Mouse (Mus musculus): Measurements from ENCODE around the gene Olfr1442. TPM values are rescaled to one million over a fixed set of nuclear protein-coding genes. Genes with fewer than 3 reads are reported as not detected.
"Not testable (repeated sequence)": the region's sequence is repeated elsewhere in the genome, so short reads cannot be mapped to it uniquely, and the experiment has no call there.

The Olfr1442 gene
- polyA plus RNA-seq (2014; fragmentation: Nextera tagmentation; extraction: Ambion mirVana) = not detected in 2 replicates

DNA sequence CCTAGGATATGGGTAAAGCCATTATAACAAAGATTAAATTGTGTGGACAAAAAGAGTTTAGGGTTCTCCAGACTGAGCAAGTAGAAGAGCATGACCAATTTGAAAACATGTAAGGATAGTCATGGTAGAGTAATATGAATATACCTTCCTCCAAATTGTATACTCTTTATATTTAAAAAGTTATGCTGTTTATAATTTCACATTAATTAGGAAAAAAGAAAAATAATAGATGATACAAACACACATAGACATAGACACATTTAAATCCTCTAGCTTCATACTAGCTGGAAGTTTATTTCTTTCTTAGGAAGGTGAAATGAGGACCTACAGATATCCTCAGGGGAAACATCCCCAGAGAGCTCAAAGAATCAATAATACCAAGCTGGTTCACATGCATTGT is at the start of gene Olfr1442:
Olfr1442 (plus strand) TSS at position 301 of the 400 bp plus-strand sequence.
- H3K27me3 ChIP-seq (ENCODE audit: control insufficient read depth, insufficient read depth, low read length) = no peaks in the 10 kb centered on the region
- no peaks in the 10 kb centered on the region for H3K4me1 ChIP-seq (replicated peaks; ENCODE audit: control insufficient read depth, insufficient read depth, low read length)
- no peak within 1 kb of the TSS for H3K4me2 ChIP-seq (replicated peaks)
- no peaks in the 10 kb centered on the region for H3K9me3 ChIP-seq (ENCODE audit: control insufficient read depth, low read length)
- no peak within 1 kb of the TSS for H3K4me3 ChIP-seq (replicated peaks; ENCODE audit: low read length)
- no peak for DNase-seq (ENCODE audit: low spot score)
- no peak within 1 kb of the TSS for H3K27ac ChIP-seq
- no peaks in the 10 kb centered on the region for H3K36me3 ChIP-seq (replicated peaks; ENCODE audit: control insufficient read depth, insufficient read depth)
- no peak within 1 kb of the TSS for H3K9ac ChIP-seq
- no peak for ATAC-seq (ENCODE audit: low FRiP score)

DNA sequence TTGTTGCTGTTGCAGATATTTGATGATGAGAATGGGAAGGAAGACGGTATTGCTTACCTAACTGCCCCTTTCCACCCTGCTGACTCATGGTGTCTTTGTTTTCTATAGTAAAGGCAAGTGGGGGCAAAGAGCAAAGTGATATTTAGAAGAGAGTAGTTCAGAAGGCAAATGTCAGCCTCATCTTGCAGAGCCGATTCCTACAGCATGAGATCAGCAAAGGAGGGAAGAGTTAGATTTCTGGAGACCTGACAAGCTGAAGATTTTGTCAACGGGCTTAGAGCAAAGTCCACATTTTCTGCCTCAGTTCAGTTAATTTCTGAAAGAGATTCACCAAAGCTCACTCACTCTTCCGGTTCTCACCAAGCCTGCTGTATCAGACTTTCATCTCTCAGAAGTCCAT is 37.1 kb upstream of the Olfr1442 start, which contains the start of gene Glyat:
Glyat (plus strand) TSS at position 133 of the 400 bp plus-strand sequence.
- 88% methylated on average over 4 of the region's 4 CpGs for WGBS

GRCm38 (mm10) chr19:12634259-12634658 is 36.0 kb upstream of the Olfr1442 start:
- no peaks in the 10 kb centered on the region for H3K27me3 ChIP-seq (ENCODE audit: control insufficient read depth, insufficient read depth, low read length)
- no peak overlapping the region for H3K4me3 ChIP-seq (replicated peaks; ENCODE audit: low read length)
- DNase-seq (ENCODE audit: low spot score) = no peak
- ATAC-seq (ENCODE audit: low FRiP score) = no peak
- no peak overlapping the region for H3K9ac ChIP-seq
- H3K9me3 ChIP-seq (ENCODE audit: control insufficient read depth, low read length) = no peaks in the 10 kb centered on the region
- H3K4me2 ChIP-seq (replicated peaks) = no peak overlapping the region
- no peak overlapping the region for H3K27ac ChIP-seq
- H3K4me1 ChIP-seq (replicated peaks; ENCODE audit: control insufficient read depth, insufficient read depth, low read length) = no peaks in the 10 kb centered on the region
- 89% methylated on average over 3 of the region's 3 CpGs for WGBS
- H3K36me3 ChIP-seq (replicated peaks; ENCODE audit: control insufficient read depth, insufficient read depth) = no peaks in the 10 kb centered on the region

More for the DNA sequence above, 37.1 kb upstream of the Olfr1442 start, which contains the start of gene Glyat:
- Histone ChIP-seq H3K36me3 (replicated peaks; ENCODE audit: control insufficient read depth, insufficient read depth) (no peaks in the 10 kb centered on the region), H3K4me3 (replicated peaks; ENCODE audit: low read length) (no peak within 1 kb of the TSS), H3K27me3 (ENCODE audit: control insufficient read depth, insufficient read depth, low read length) (no peaks in the 10 kb centered on the region), H3K9me3 (ENCODE audit: control insufficient read depth, low read length) (no peaks in the 10 kb centered on the region), H3K27ac (no peak within 1 kb of the TSS), H3K4me2 (replicated peaks) (no peak within 1 kb of the TSS), H3K4me1 (replicated peaks; ENCODE audit: control insufficient read depth, insufficient read depth, low read length) (no peaks in the 10 kb centered on the region), H3K9ac (no peak within 1 kb of the TSS)
- ATAC-seq (ENCODE audit: low FRiP score) (no peak), DNase-seq (ENCODE audit: low spot score) (no peak)

DNA sequence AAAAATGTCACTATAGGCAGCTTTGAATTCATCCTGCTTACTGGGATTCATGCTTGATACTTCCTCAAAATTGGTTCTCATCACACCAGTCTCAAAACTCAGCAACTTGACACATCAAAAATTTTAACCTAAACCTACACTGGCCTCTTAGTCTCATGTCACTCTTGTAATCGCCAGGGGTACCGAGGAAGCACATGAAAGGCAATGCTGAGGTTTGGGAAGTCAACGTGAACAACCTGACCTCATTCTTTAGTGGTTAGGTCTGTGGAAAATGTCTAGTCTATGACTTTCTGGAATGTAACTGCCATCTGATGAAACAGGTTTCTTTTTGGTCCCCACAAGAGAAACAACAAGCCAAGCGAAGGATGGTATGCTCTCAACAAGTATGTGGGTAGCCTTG is 35.3 kb upstream of the Olfr1442 start:
- H3K9me3 ChIP-seq (ENCODE audit: control insufficient read depth, low read length) = no peaks in the 10 kb centered on the region
- no peak for ATAC-seq (ENCODE audit: low FRiP score)
- H3K36me3 ChIP-seq (replicated peaks; ENCODE audit: control insufficient read depth, insufficient read depth) = no peaks in the 10 kb centered on the region
- H3K27me3 ChIP-seq (ENCODE audit: control insufficient read depth, insufficient read depth, low read length) = no peaks in the 10 kb centered on the region
- H3K9ac ChIP-seq = no peak overlapping the region
- H3K4me3 ChIP-seq (replicated peaks; ENCODE audit: low read length) = no peak overlapping the region
- H3K27ac ChIP-seq = no peak overlapping the region
- no peaks in the 10 kb centered on the region for H3K4me1 ChIP-seq (replicated peaks; ENCODE audit: control insufficient read depth, insufficient read depth, low read length)
- no peak for DNase-seq (ENCODE audit: low spot score)
- WGBS = 93% methylated on average over 4 of the region's 4 CpGs
- no peak overlapping the region for H3K4me2 ChIP-seq (replicated peaks)

- Histone ChIP-seq H3K27ac (no peak overlapping the region), H3K27me3 (ENCODE audit: control insufficient read depth, insufficient read depth, low read length) (no peaks in the 10 kb centered on the region), H3K36me3 (replicated peaks; ENCODE audit: control insufficient read depth, insufficient read depth) (no peaks in the 10 kb centered on the region), H3K9ac (no peak overlapping the region), H3K4me3 (replicated peaks; ENCODE audit: low read length) (no peak overlapping the region), H3K4me2 (replicated peaks) (no peak overlapping the region), H3K9me3 (ENCODE audit: control insufficient read depth, low read length) (no peaks in the 10 kb centered on the region), H3K4me1 (replicated peaks; ENCODE audit: control insufficient read depth, insufficient read depth, low read length) (no peaks in the 10 kb centered on the region)
- DNase-seq (ENCODE audit: low spot score) (no peak), ATAC-seq (ENCODE audit: low FRiP score) (no peak)
- 74% methylated on average over 3 of the region's 3 CpGs for WGBS
Observed at GRCm38 (mm10) chr19:12636863-12637262, 33.4 kb upstream of the Olfr1442 start.

DNA sequence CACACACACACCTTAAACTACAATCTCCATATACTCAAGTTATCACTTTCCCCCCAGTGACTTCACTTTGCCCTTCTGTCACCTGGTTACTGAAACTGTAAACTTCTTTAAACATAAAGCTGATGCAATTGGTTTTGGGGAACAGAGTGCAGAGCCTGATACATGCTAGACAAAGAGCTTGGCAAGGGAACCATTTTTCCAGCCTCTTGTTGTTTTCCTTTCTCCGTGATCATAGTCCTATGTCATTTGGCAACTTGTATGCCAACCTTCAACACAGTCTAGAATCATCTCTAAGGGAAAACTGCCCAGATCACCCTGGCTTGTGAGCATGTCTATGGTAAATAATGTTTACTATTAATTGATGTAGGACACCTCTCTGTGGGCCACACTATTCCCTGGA is 32.2 kb upstream of the Olfr1442 start:
- Histone ChIP-seq H3K4me3 (replicated peaks; ENCODE audit: low read length) (no peak overlapping the region), H3K27me3 (ENCODE audit: control insufficient read depth, insufficient read depth, low read length) (no peaks in the 10 kb centered on the region), H3K4me1 (replicated peaks; ENCODE audit: control insufficient read depth, insufficient read depth, low read length) (no peaks in the 10 kb centered on the region), H3K36me3 (replicated peaks; ENCODE audit: control insufficient read depth, insufficient read depth) (no peaks in the 10 kb centered on the region), H3K27ac (no peak overlapping the region), H3K9me3 (ENCODE audit: control insufficient read depth, low read length) (no peaks in the 10 kb centered on the region), H3K4me2 (replicated peaks) (no peak overlapping the region), H3K9ac (no peak overlapping the region)
- ATAC-seq (ENCODE audit: low FRiP score) (no peak), DNase-seq (ENCODE audit: low spot score) (no peak)
- WGBS = 90% methylated on average over 1 of the region's 1 CpGs

DNA sequence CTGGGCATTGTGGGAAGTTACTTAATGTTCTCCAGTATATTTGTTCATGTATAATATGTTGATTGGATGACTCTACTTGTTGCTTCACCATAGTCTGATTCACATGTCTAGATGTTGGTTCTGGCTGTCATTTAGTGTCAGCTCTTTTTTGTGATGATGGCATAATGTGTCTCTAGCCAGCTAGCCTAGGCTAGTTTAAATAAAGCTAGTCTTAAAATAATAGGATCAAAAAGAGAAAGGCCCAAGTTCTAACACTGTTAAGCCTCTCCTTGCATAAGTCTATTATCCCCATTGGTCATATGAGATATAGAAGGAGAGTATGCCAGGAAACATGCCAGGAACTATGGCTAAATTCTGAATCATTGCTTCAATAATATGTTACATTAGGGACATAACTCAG is 20.7 kb upstream of the Olfr1442 start:
- ATAC-seq (ENCODE audit: low FRiP score) = no peak

DNA sequence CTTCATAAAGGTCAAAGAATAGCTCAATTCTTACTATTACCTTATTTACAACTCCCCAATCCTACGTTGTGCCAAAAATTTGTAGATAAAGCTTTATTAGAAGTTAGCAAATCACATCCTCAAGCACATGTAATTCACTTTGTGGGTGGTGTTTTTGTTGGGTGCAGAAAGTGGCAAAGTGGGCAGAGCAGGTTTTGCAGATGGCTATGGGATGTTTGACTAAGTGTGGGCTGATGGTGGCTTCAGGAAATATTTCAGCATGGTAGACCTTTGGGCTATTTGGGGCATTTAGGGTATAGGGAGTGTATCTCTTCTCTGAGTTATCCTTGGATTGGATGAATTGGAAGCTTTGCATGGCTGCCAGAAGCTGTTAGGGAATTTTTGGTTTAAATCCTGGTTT is 4.1 kb upstream of the Olfr1442 start:
- Histone ChIP-seq H3K27ac (no peak overlapping the region), H3K36me3 (replicated peaks; ENCODE audit: control insufficient read depth, insufficient read depth) (no peaks in the 10 kb centered on the region), H3K27me3 (ENCODE audit: control insufficient read depth, insufficient read depth, low read length) (no peaks in the 10 kb centered on the region), H3K9me3 (ENCODE audit: control insufficient read depth, low read length) (peaks cover 12% of the 10 kb centered on the region; the same call in 1 of the 2 replicates), H3K9ac (no peak overlapping the region), H3K4me3 (replicated peaks; ENCODE audit: low read length) (no peak overlapping the region), H3K4me1 (replicated peaks; ENCODE audit: control insufficient read depth, insufficient read depth, low read length) (no peaks in the 10 kb centered on the region), H3K4me2 (replicated peaks) (no peak overlapping the region)
- 84% methylated on average over 1 of the region's 1 CpGs for WGBS
- ATAC-seq (ENCODE audit: low FRiP score) (no peak), DNase-seq (ENCODE audit: low spot score) (no peak)

More for the DNA sequence above, 20.7 kb upstream of the Olfr1442 start:
- H3K9ac ChIP-seq = no peak overlapping the region
- DNase-seq (ENCODE audit: low spot score) = no peak
- H3K9me3 ChIP-seq (ENCODE audit: control insufficient read depth, low read length) = no peaks in the 10 kb centered on the region
- no peaks in the 10 kb centered on the region for H3K4me1 ChIP-seq (replicated peaks; ENCODE audit: control insufficient read depth, insufficient read depth, low read length)
- H3K4me3 ChIP-seq (replicated peaks; ENCODE audit: low read length) = no peak overlapping the region
- no peak overlapping the region for H3K4me2 ChIP-seq (replicated peaks)
- H3K36me3 ChIP-seq (replicated peaks; ENCODE audit: control insufficient read depth, insufficient read depth) = no peaks in the 10 kb centered on the region
- no peaks in the 10 kb centered on the region for H3K27me3 ChIP-seq (ENCODE audit: control insufficient read depth, insufficient read depth, low read length)
- no peak overlapping the region for H3K27ac ChIP-seq

DNA sequence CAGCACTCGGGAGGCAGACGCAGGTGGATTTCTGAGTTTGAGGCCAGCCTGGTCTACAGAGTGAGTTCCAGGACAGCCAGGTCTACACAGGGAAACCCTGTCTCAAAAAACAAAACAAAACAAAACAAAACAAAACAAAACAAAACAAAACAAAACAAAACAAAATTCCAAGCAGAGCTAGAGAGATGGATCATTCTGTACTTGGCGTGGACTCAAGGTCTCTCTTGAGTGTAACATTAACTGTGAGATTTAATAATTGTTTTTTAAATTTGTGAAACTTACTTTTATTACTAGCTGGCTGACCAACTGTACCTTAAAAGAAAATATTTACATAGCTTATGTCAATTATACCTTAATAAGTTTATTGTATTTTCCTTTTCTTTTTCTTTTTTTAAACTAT is 1.6 kb upstream of the Olfr1442 start:
- not testable (repeated sequence) for H3K9me3 ChIP-seq (ENCODE audit: control insufficient read depth, low read length); H3K36me3 ChIP-seq (replicated peaks; ENCODE audit: control insufficient read depth, insufficient read depth); H3K4me2 ChIP-seq (replicated peaks); H3K27ac ChIP-seq; H3K9ac ChIP-seq; H3K4me1 ChIP-seq (replicated peaks; ENCODE audit: control insufficient read depth, insufficient read depth, low read length); DNase-seq (ENCODE audit: low spot score); ATAC-seq (ENCODE audit: low FRiP score); H3K4me3 ChIP-seq (replicated peaks; ENCODE audit: low read length); H3K27me3 ChIP-seq (ENCODE audit: control insufficient read depth, insufficient read depth, low read length)
- WGBS = 95% methylated on average over 3 of the region's 3 CpGs

- no peaks in the 10 kb centered on the region for H3K36me3 ChIP-seq (replicated peaks; ENCODE audit: control insufficient read depth, insufficient read depth)
- no peaks in the 10 kb centered on the region for H3K27me3 ChIP-seq (ENCODE audit: control insufficient read depth, insufficient read depth, low read length)
- DNase-seq (ENCODE audit: low spot score) = no peak
- ATAC-seq (ENCODE audit: low FRiP score) = no peak
- H3K27ac ChIP-seq = no peak overlapping the region
- no peak overlapping the region for H3K4me2 ChIP-seq (replicated peaks)
- no peak overlapping the region for H3K4me3 ChIP-seq (replicated peaks; ENCODE audit: low read length)
- no peaks in the 10 kb centered on the region for H3K9me3 ChIP-seq (ENCODE audit: control insufficient read depth, low read length)
- no peaks in the 10 kb centered on the region for H3K4me1 ChIP-seq (replicated peaks; ENCODE audit: control insufficient read depth, insufficient read depth, low read length)
- H3K9ac ChIP-seq = no peak overlapping the region
- 84% methylated on average over 4 of the region's 4 CpGs for WGBS
Observed at GRCm38 (mm10) chr19:12671051-12671450, 812 bp downstream of the Olfr1442 start.
